Mouse (Mus musculus): ENCODE measurements around the gene Col19a1. TPM values are rescaled to one million over a fixed set of nuclear protein-coding genes. Genes with fewer than 3 reads are reported as not detected.

Gene Col19a1
- total RNA-seq, 1 experiment: not detected

DNA sequence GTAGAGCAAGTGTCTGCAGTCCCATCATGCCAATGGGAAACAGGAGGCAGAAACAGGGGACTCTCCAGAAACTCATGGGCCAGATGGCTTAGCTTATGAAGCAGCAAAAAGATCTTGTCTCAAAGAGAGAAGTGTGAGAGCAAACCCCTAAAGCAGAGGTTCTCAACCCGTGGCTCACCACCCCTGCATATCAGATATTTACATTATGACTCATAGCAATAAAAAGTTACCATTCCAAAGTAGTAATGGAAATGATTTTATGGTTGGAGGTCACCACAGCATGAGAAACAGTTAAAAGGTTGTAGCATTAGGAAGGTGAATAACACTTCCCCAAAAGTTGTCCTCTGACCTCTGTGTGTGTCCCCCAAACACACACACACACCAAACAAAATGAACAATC is 350.9 kb downstream of the Col19a1 start:
- no peak overlapping the region for H3K27ac ChIP-seq (ENCODE audit: insufficient read depth, low read depth, low read length, poor library complexity, severe bottlenecking)
- no peak overlapping the region for H3K9ac ChIP-seq (ENCODE audit: insufficient read depth, low read depth, low read length, poor library complexity, severe bottlenecking)
- no peak overlapping the region for H3K4me3 ChIP-seq (ENCODE audit: insufficient read depth in 1 of 2, low read depth in 1 of 2, low read length in 2 of 2, poor library complexity in 1 of 2, severe bottlenecking in 1 of 2)
- no peaks in the 10 kb centered on the region for H3K36me3 ChIP-seq (ENCODE audit: control insufficient read depth, insufficient read depth, low read length, poor library complexity, severe bottlenecking)
- H3K4me1 ChIP-seq (ENCODE audit: control insufficient read depth in 2 of 2, insufficient read depth in 2 of 2, low read length in 2 of 2, poor library complexity in 1 of 2): no peaks in the 10 kb centered on the region
- TF ChIP-seq ZNF384 (IDR thresholded peaks at IDR 0.05; ENCODE audit: low read depth, low read length) (no peak), MAFK (IDR thresholded peaks at IDR 0.05; ENCODE audit: insufficient read depth, low read depth, low read length) (no peak), CHD2 (IDR thresholded peaks at IDR 0.05; ENCODE audit: low read depth, low read length) (no peak), HCFC1 (IDR thresholded peaks at IDR 0.05; ENCODE audit: borderline replicate concordance, insufficient read depth, low read length) (no peak), ZC3H11A (IDR thresholded peaks at IDR 0.05; ENCODE audit: borderline replicate concordance, low read depth, low read length) (no peak)
- DNase-seq (ENCODE audit: low read depth, low spot score): no peak
- in situ Hi-C loops (cut with MboI; ENCODE audit: low sequenced_read_pairs in 2 of 2, unreplicated experiment in 2 of 2): no loop called here
- H3K9me3 ChIP-seq (ENCODE audit: control insufficient read depth, insufficient read depth, low read depth, low read length): no peaks in the 10 kb centered on the region

DNA sequence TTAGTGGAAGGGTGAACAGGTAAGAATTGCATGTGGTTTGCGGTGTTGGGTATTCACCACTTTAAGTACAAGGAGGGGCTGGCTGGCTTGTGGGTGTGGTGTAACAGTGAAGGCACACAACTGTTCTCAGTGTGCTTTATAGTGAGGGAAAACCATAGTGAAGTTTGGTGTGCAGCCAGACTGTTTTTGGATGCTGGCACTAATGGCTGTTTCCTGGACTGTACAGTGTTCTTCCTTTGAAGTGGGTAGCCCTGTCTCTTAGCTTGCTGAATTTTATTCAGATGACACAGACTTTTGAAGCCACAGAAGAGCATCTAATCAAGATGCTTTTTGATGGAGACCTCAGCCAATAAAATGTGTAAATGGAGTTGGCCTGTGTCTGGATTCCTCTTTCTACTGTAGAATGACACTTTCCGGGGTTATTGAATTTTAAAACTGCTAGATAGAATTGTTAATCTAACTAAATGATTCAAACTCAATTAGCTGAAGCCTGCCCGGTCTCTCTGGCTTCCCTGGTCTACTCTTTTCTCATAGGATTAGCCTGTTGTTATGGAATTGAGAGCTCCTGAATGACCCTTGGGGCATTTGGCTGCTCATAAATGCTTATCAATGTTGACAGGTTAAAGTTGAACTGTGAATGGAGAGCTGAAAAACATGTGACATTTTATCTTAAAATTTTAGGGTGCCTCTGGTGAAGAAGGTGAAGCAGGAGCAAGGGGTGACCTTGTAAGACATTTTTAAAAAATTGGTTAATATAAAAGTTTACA is 355.6 kb downstream of the Col19a1 start:
- H3K4me1 ChIP-seq (ENCODE audit: control insufficient read depth in 2 of 2, insufficient read depth in 2 of 2, low read length in 2 of 2, poor library complexity in 1 of 2): no peaks in the 10 kb centered on the region
- no peak overlapping the region for H3K4me3 ChIP-seq (ENCODE audit: insufficient read depth in 1 of 2, low read depth in 1 of 2, low read length in 2 of 2, poor library complexity in 1 of 2, severe bottlenecking in 1 of 2)
- H3K9me3 ChIP-seq (ENCODE audit: control insufficient read depth, insufficient read depth, low read depth, low read length): no peaks in the 10 kb centered on the region
- DNase-seq (ENCODE audit: low read depth, low spot score): no peak
- no peak for TF ChIP-seq HCFC1 (IDR thresholded peaks at IDR 0.05; ENCODE audit: borderline replicate concordance, insufficient read depth, low read length)
- no peak for TF ChIP-seq CHD2 (IDR thresholded peaks at IDR 0.05; ENCODE audit: low read depth, low read length)
- TF ChIP-seq ZNF384 (IDR thresholded peaks at IDR 0.05; ENCODE audit: low read depth, low read length): no peak
- H3K27ac ChIP-seq (ENCODE audit: insufficient read depth, low read depth, low read length, poor library complexity, severe bottlenecking): no peak overlapping the region
- H3K36me3 ChIP-seq (ENCODE audit: control insufficient read depth, insufficient read depth, low read length, poor library complexity, severe bottlenecking): no peaks in the 10 kb centered on the region
- in situ Hi-C loops (cut with MboI; ENCODE audit: low sequenced_read_pairs in 2 of 2, unreplicated experiment in 2 of 2): no loop called here
- no peak overlapping the region for H3K9ac ChIP-seq (ENCODE audit: insufficient read depth, low read depth, low read length, poor library complexity, severe bottlenecking)

DNA sequence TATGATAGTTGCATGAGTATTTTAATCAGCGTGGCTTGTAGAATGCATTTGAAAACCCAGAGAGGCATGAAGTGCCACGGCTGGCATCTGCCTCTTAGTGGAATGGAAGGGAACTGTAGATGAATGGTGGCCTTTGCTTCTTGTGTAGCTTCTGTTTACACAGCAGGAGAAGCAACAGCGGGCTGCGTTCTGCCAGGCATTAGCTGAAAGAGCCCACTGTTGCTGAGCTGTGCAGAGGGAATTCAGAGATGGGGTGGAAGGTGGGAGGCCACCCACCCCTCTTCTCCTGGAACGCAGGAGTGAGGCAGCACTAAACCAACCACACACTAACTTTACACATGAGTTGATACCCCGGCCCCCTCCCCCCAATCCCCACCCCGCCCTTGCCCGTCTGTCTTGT is 356.8 kb downstream of the Col19a1 start:
- Histone ChIP-seq H3K4me3 (ENCODE audit: insufficient read depth in 1 of 2, low read depth in 1 of 2, low read length in 2 of 2, poor library complexity in 1 of 2, severe bottlenecking in 1 of 2) (no peak overlapping the region), H3K9ac (ENCODE audit: insufficient read depth, low read depth, low read length, poor library complexity, severe bottlenecking) (no peak overlapping the region), H3K27ac (ENCODE audit: insufficient read depth, low read depth, low read length, poor library complexity, severe bottlenecking) (no peak overlapping the region), H3K36me3 (ENCODE audit: control insufficient read depth, insufficient read depth, low read length, poor library complexity, severe bottlenecking) (no peaks in the 10 kb centered on the region), H3K4me1 (ENCODE audit: control insufficient read depth in 2 of 2, insufficient read depth in 2 of 2, low read length in 2 of 2, poor library complexity in 1 of 2) (no peaks in the 10 kb centered on the region), H3K9me3 (ENCODE audit: control insufficient read depth, insufficient read depth, low read depth, low read length) (no peaks in the 10 kb centered on the region)
- no peak for DNase-seq (ENCODE audit: low read depth, low spot score)
- in situ Hi-C loops (cut with MboI; ENCODE audit: low sequenced_read_pairs in 2 of 2, unreplicated experiment in 2 of 2): no loop called here
- TF ChIP-seq ZC3H11A (IDR thresholded peaks at IDR 0.05; ENCODE audit: borderline replicate concordance, low read depth, low read length): no peak
- no peak for TF ChIP-seq CHD2 (IDR thresholded peaks at IDR 0.05; ENCODE audit: low read depth, low read length)
- TF ChIP-seq HCFC1 (IDR thresholded peaks at IDR 0.05; ENCODE audit: borderline replicate concordance, insufficient read depth, low read length): no peak
- no peak for TF ChIP-seq ZNF384 (IDR thresholded peaks at IDR 0.05; ENCODE audit: low read depth, low read length)
- no peak for TF ChIP-seq MAFK (IDR thresholded peaks at IDR 0.05; ENCODE audit: insufficient read depth, low read depth, low read length)

DNA sequence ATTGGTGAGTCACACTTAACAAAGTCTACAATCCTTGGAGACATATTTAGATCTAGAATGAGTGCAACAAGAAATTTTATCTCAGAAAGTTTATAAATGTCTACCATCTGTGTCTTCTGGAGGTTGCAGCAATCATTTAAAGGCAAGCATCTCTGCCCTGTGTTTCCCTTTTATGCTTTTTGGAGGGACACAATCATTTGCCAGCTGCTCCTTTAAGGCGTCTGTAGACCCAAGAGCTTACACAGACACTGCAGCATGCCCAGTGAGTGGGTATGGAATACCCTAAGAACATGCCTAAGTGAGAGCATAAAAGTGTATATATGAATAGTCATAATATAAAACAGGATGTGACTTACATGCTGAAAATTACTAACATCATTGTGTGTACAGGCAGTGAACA is 357.7 kb downstream of the Col19a1 start:
- TF ChIP-seq CHD2 (IDR thresholded peaks at IDR 0.05; ENCODE audit: low read depth, low read length): no peak
- no peak for TF ChIP-seq ZNF384 (IDR thresholded peaks at IDR 0.05; ENCODE audit: low read depth, low read length)
- no peak for TF ChIP-seq MAFK (IDR thresholded peaks at IDR 0.05; ENCODE audit: insufficient read depth, low read depth, low read length)
- no peak for TF ChIP-seq HCFC1 (IDR thresholded peaks at IDR 0.05; ENCODE audit: borderline replicate concordance, insufficient read depth, low read length)
- no peak for TF ChIP-seq ZC3H11A (IDR thresholded peaks at IDR 0.05; ENCODE audit: borderline replicate concordance, low read depth, low read length)
- DNase-seq (ENCODE audit: low read depth, low spot score): no peak
- Histone ChIP-seq H3K4me1 (ENCODE audit: control insufficient read depth in 2 of 2, insufficient read depth in 2 of 2, low read length in 2 of 2, poor library complexity in 1 of 2) (no peaks in the 10 kb centered on the region), H3K9ac (ENCODE audit: insufficient read depth, low read depth, low read length, poor library complexity, severe bottlenecking) (no peak overlapping the region), H3K36me3 (ENCODE audit: control insufficient read depth, insufficient read depth, low read length, poor library complexity, severe bottlenecking) (no peaks in the 10 kb centered on the region), H3K27ac (ENCODE audit: insufficient read depth, low read depth, low read length, poor library complexity, severe bottlenecking) (no peak overlapping the region), H3K9me3 (ENCODE audit: control insufficient read depth, insufficient read depth, low read depth, low read length) (no peaks in the 10 kb centered on the region), H3K4me3 (ENCODE audit: insufficient read depth in 1 of 2, low read depth in 1 of 2, low read length in 2 of 2, poor library complexity in 1 of 2, severe bottlenecking in 1 of 2) (no peak overlapping the region)
- in situ Hi-C loops (cut with MboI; ENCODE audit: low sequenced_read_pairs in 2 of 2, unreplicated experiment in 2 of 2): no loop called here

All from ES-E14 (cell line).